Mouse (Mus musculus): ENCODE measurements at regions not wholly inside any gene's neighbourhood (a gene's known extent, or its start where the extent isn't known, plus 50 kb on each side); places are given as distances from the start of the nearest gene placed in this dataset.

DNA sequence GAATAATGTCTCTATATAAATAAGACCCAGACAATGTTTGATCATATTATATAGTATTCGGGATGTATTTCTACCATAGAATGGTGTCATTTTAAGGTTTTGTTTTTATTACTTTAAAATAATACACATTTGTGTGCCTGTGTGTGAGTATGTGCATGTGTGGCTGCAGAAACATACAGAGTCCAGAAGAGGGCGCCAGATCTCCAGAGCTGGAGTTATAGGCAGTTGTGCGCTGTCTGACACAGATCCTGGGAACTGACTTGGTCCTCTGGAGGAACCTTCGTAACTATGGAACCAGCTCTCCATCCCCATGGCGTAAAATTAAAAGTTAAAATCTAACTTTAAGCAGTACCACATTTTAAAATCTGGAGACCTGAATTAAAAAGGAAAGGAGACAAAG is 58.4 kb upstream of the Igsf21 start:
- Histone ChIP-seq H3K9me3 (no peaks in the 10 kb centered on the region), H3K9ac (replicated peaks) (no peak overlapping the region), H3K4me2 (replicated peaks) (no peak overlapping the region), H3K4me3 (no peak overlapping the region), H3K36me3 (no peaks in the 10 kb centered on the region), H3K4me1 (no peaks in the 10 kb centered on the region; the same call in 1 of the 2 replicates), H3K27ac (replicated peaks) (no peak overlapping the region), H3K27me3 (no peaks in the 10 kb centered on the region)
- ATAC-seq (ENCODE audit: low FRiP score, low read depth), result no peak
- WGBS, result 78% methylated on average over 5 of the region's 5 CpGs

DNA sequence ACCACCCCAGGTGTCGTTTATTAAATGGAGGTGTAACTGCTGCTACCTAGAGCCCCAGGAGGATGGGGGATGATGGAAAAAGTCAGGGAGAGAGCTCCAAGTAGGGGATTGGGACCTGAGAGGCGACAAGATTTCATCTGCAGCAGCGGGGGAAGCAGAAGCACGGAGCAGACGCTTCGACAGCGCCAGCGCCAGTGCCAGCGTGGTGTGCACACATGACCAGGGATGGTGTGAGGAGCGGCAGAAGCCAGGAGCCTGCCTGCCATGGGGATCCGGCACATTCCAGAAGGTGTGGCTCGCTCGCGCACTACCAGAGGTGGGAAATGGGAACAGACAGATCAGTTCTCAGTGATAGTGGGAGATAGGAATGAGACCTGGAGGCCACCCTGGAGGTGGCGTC is 55.1 kb upstream of the Igsf21 start:
- Histone ChIP-seq H3K4me3 (no peak overlapping the region), H3K4me1 (peaks cover 3% of the 10 kb centered on the region; the same call in 1 of the 2 replicates), H3K9ac (replicated peaks) (no peak overlapping the region), H3K4me2 (replicated peaks) (no peak overlapping the region), H3K27me3 (no peaks in the 10 kb centered on the region), H3K27ac (replicated peaks) (no peak overlapping the region), H3K9me3 (no peaks in the 10 kb centered on the region), H3K36me3 (no peaks in the 10 kb centered on the region)
- no peak for ATAC-seq (ENCODE audit: low FRiP score, low read depth)
- 84% methylated on average over 15 of the region's 15 CpGs for WGBS

DNA sequence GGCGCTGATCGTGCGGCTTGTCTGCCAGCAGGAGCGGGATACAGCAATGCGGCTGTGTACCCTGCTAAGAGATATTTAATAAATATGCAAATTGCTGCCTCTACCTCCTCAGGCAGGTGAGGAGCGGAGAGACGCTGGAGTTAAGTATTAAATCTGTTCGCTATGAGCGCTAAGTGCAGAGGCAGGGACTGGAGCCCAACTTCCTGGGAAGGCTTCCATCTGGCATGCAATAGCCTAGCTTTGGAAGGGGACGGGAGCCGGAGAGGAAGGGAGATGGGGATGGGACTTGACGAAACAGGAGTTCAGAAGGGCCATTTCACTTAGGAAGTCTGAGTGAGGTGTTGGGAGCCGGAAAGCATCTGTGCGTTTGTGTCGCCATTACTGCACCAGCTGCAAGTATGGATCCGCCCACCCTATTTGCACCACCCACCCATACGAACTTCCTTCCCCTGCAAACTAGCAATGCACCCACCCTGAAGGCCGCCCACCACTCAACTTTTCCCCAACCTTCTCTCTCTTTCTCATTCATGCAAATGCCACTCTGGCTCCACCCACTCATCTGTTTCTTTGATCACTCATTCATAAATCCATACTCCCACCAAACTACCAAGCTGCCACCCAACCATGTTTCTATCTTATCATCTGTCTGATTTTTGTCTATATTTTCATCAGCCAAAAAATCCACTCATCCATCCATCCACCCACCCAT is 51.5 kb upstream of the Igsf21 start:
- no peak for ATAC-seq (ENCODE audit: low FRiP score, low read depth)
- H3K4me2 ChIP-seq (replicated peaks), result no peak overlapping the region
- 73% methylated on average over 18 of the region's 18 CpGs for WGBS

More for the DNA sequence above, 51.5 kb upstream of the Igsf21 start:
- H3K36me3 ChIP-seq, result no peaks in the 10 kb centered on the region
- H3K4me3 ChIP-seq, result no peak overlapping the region
- H3K4me1 ChIP-seq, result peaks cover 3% of the 10 kb centered on the region; the same call in 1 of the 2 replicates
- no peak overlapping the region for H3K9ac ChIP-seq (replicated peaks)
- no peaks in the 10 kb centered on the region for H3K27me3 ChIP-seq
- H3K27ac ChIP-seq (replicated peaks), result no peak overlapping the region
- no peaks in the 10 kb centered on the region for H3K9me3 ChIP-seq

Measured in midbrain, embryonic 12.5 days (tissue).